Mouse (Mus musculus) forebrain, embryonic 12.5 days (tissue): ENCODE measurements around the gene S100a7a. TPM values are rescaled to one million over a fixed set of nuclear protein-coding genes. Genes with fewer than 3 reads are reported as not detected.
A peak's percentile ranks its signal among the peaks of the same experiment; 100 is the strongest.

Experiments used
- ATAC-seq: fragments of 200-750 bp; cut with Nextera tagmentation; 2 replicates; pipeline ENCODE4 v1.8.0; 2017; ENCODE audit warnings: moderate TSS enrichment; ENCODE audit not compliant: low FRiP score
- H3K27ac ChIP-seq: fragments of 300-500 bp; sonication (generic); 2 replicates; pipeline ENCODE4 v1.5.1; 2016; ENCODE audit warnings: mild to moderate bottlenecking
- H3K27me3 ChIP-seq: fragments of 300-500 bp; sonication (generic); 2 replicates; pipeline ENCODE4 v1.6.1; 2016; ENCODE audit warnings: mild to moderate bottlenecking
- H3K36me3 ChIP-seq: fragments of 300-500 bp; sonication (generic); replicated peaks from 2 replicates; pipeline ENCODE4 v1.6.1; 2016; ENCODE audit warnings: mild to moderate bottlenecking
- H3K4me1 ChIP-seq: fragments of 300-500 bp; sonication (generic); 2 replicates; pipeline ENCODE4 v1.6.1; 2016
- H3K4me2 ChIP-seq: fragments of 300-500 bp; sonication (generic); 2 replicates; pipeline ENCODE4 v1.6.1; 2016; ENCODE audit warnings: mild to moderate bottlenecking, moderate library complexity
- H3K4me3 ChIP-seq: fragments of 300-500 bp; sonication (generic); replicated peaks from 2 replicates; pipeline ENCODE4 v1.5.1; 2016; ENCODE audit warnings: mild to moderate bottlenecking
- H3K9ac ChIP-seq: fragments of 300-500 bp; sonication (generic); 2 replicates; pipeline ENCODE4 v1.6.1; 2016; ENCODE audit warnings: mild to moderate bottlenecking
- H3K9me3 ChIP-seq: fragments of 300-500 bp; sonication (generic); 2 replicates; pipeline ENCODE4 v1.6.1; 2016
- WGBS: fragments of 180-500 bp; shearing (Covaris S2); methylation state at CpG from one replicate; pipeline ENCODE4 v1.1.7; 2016; 5-methylcytosine and 5-hydroxymethylcytosine counted together
- polyA plus RNA-seq: library from polyadenylated mRNA; unstranded; fragments of >200 nt; fragmentation: Nextera tagmentation; extraction: Ambion mirVana; gene quantifications from 2 replicates; pipeline ENCODE4 v1.2.1, GENCODE M21; 2016

The S100a7a gene
- not detected in 2 replicates for polyA plus RNA-seq

GRCm38 (mm10) chr3:90653717-90654116, at the start of gene S100a7a:
TSS of gene S100a7a (plus strand) at chr3:90654017.
- no peak for ATAC-seq
- H3K36me3 ChIP-seq: no peaks in the 10 kb centered on the region
- no peaks in the 10 kb centered on the region for H3K9me3 ChIP-seq
- no peak within 1 kb of the TSS for H3K4me3 ChIP-seq
- no peak within 1 kb of the TSS for H3K4me2 ChIP-seq
- H3K27ac ChIP-seq: no peak within 1 kb of the TSS
- no peaks in the 10 kb centered on the region for H3K4me1 ChIP-seq
- no peak within 1 kb of the TSS for H3K9ac ChIP-seq
- H3K27me3 ChIP-seq: peaks cover 4% of the 10 kb centered on the region; the same call in 1 of the 2 replicates

- peak overlapping the region; percentile 50; the same call in 1 of the 2 replicates for H3K27ac ChIP-seq
- no peak overlapping the region for H3K4me2 ChIP-seq
- WGBS: 49% methylated on average over 4 of the region's 4 CpGs
Measured at GRCm38 (mm10) chr3:90604416-90604815, 49.4 kb upstream of the S100a7a start.

DNA sequence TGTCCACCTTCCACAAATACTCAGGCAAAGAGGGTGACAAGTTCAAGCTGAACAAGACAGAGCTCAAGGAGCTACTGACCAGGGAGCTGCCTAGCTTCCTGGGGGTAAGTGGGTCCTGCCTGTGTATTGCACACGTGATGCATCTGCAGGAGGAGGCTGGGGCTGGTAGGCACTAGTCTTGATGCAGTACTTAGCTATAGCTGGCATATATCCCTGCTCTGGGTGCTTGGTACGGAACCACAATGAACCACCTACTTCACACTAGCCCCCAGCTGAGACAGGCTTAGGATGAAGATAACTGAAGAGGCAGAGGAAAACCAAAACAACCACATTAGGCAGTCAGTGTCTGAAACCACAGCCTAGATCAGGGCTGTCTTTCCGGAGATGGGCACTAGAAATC, 48.8 kb upstream of the S100a7a start:
- no peak overlapping the region for H3K4me3 ChIP-seq
- H3K4me1 ChIP-seq: peaks cover 10% of the 10 kb centered on the region; the same call in 1 of the 2 replicates
- H3K27me3 ChIP-seq: 0 out of 2 replicates have a peak, but pooled peaks cover 2% of the 10 kb centered on the region
- H3K27ac ChIP-seq: no peak overlapping the region; the same call in 1 of the 2 replicates
- no peaks in the 10 kb centered on the region for H3K36me3 ChIP-seq
- H3K9ac ChIP-seq: no peak overlapping the region
- ATAC-seq: no peak
- no peaks in the 10 kb centered on the region for H3K9me3 ChIP-seq
- no peak overlapping the region for H3K4me2 ChIP-seq
- WGBS: 79% methylated on average over 3 of the region's 3 CpGs

More at GRCm38 (mm10) chr3:90604416-90604815, 49.4 kb upstream of the S100a7a start:
- no peaks in the 10 kb centered on the region for H3K36me3 ChIP-seq
- H3K27me3 ChIP-seq: no peaks in the 10 kb centered on the region
- no peaks in the 10 kb centered on the region for H3K9me3 ChIP-seq
- no peak overlapping the region for H3K4me3 ChIP-seq
- peak; percentile 81; the same call in 1 of the 2 replicates for ATAC-seq
- no peak overlapping the region for H3K9ac ChIP-seq
- peaks cover 10% of the 10 kb centered on the region; the same call in 1 of the 2 replicates for H3K4me1 ChIP-seq

DNA sequence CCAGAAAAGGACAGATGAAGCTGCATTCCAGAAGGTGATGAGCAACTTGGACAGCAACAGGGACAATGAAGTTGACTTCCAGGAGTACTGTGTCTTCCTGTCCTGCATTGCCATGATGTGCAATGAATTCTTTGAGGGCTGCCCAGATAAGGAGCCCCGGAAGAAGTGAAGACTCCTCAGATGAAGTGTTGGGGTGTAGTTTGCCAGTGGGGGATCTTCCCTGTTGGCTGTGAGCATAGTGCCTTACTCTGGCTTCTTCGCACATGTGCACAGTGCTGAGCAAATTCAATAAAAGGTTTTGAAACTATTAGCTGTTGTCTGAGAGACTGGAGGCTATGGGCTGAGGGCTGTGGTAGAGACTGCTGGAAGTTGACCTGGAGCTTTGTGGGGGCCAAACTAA, 48.1 kb upstream of the S100a7a start:
- no peak overlapping the region for H3K4me3 ChIP-seq
- no peak overlapping the region for H3K9ac ChIP-seq
- H3K4me1 ChIP-seq: peaks cover 10% of the 10 kb centered on the region; the same call in 1 of the 2 replicates
- no peaks in the 10 kb centered on the region for H3K36me3 ChIP-seq
- no peak for ATAC-seq
- WGBS: 91% methylated on average over 2 of the region's 2 CpGs
- H3K27me3 ChIP-seq: 0 out of 2 replicates have a peak, but pooled peaks cover 2% of the 10 kb centered on the region
- H3K9me3 ChIP-seq: no peaks in the 10 kb centered on the region
- no peak overlapping the region for H3K4me2 ChIP-seq
- no peak overlapping the region for H3K27ac ChIP-seq

DNA sequence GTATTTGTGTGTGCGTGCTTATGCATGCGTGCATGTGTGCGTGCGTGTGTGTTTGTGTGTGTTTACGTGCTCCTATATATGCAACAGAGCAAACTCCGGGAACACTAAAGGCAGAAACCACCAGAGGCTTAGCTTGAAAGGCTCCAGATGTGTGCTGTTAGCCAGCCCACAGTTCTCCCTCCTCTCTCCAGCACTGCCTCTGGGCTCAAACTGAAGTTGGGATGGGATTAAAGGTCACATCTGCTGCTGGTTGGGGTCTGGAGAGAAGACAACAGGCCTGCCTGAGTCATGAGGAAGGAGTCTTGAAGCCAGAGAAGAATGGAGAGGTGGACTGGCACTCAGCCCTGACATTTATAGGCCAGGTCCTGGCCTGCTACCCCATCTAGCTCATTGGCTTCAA, 47.6 kb upstream of the S100a7a start:
- H3K9me3 ChIP-seq: no peaks in the 10 kb centered on the region
- H3K9ac ChIP-seq: no peak overlapping the region
- ATAC-seq: no peak
- WGBS: 81% methylated on average over 6 of the region's 6 CpGs
- H3K4me2 ChIP-seq: no peak overlapping the region
- H3K27me3 ChIP-seq: 0 out of 2 replicates have a peak, but pooled peaks cover 2% of the 10 kb centered on the region
- no peaks in the 10 kb centered on the region for H3K36me3 ChIP-seq
- peaks cover 10% of the 10 kb centered on the region; the same call in 1 of the 2 replicates for H3K4me1 ChIP-seq
- no peak overlapping the region for H3K4me3 ChIP-seq
- no peak overlapping the region for H3K27ac ChIP-seq

DNA sequence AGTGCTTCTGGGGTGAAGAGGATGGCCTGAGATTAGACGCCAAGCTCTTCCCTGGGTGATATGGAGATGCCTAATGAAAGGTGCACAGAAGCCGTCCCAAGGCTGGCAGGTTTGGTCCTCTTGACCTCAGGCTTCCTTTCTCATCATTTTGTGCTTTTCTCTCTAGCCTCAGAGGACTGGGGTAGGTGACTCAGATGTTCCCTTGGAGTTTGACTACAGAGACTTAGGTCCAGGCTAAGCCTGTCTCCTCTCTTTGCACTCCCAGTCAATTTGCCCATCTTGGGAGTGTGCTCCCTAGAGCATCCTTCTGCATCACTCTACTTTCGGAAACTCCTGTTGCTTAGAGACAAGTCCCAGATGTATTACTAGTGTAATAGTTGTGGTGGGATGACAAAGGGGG, 46.5 kb upstream of the S100a7a start:
- no peak overlapping the region for H3K9ac ChIP-seq
- H3K4me2 ChIP-seq: no peak overlapping the region
- no peaks in the 10 kb centered on the region for H3K36me3 ChIP-seq
- peaks cover 8% of the 10 kb centered on the region; the same call in 1 of the 2 replicates for H3K27me3 ChIP-seq
- H3K27ac ChIP-seq: no peak overlapping the region
- peaks cover 10% of the 10 kb centered on the region; the same call in 1 of the 2 replicates for H3K4me1 ChIP-seq
- 89% methylated on average over 3 of the region's 3 CpGs for WGBS
- H3K4me3 ChIP-seq: no peak overlapping the region
- no peaks in the 10 kb centered on the region for H3K9me3 ChIP-seq
- ATAC-seq: no peak

DNA sequence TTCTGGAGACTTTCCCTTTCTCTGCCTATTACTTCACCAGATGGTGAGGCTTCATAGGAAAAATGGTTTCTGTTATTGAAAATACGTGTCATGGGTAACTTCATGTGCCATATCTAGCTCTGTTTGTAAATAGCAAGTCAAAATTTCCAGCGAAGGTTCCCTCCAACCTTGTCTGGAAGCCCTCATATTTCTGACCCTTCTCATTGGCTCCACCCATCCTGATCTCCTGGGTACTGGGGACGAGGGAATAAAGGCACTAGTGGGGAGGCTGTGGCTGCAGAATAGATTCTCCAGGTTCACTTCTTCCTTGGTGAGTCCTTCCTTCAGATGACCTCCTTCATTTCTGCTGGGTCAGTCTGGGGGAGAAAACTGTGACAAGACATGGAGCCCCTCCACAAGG, 45.6 kb upstream of the S100a7a start, which contains the start of gene S100a5:
Gene S100a5 (plus strand): TSS at position 301 of the 400 bp plus-strand sequence.
- Histone ChIP-seq H3K4me3 (no peak within 1 kb of the TSS), H3K36me3 (no peaks in the 10 kb centered on the region), H3K27me3 (peaks cover 11% of the 10 kb centered on the region), H3K4me2 (no peak within 1 kb of the TSS), H3K4me1 (peaks cover 16% of the 10 kb centered on the region), H3K9ac (no peak within 1 kb of the TSS), H3K9me3 (no peaks in the 10 kb centered on the region), H3K27ac (no peak within 1 kb of the TSS)
- no peak for ATAC-seq
- WGBS: 64% methylated on average over 3 of the region's 3 CpGs

GRCm38 (mm10) chr3:90609102-90609501, 44.7 kb upstream of the S100a7a start:
- no peak for ATAC-seq
- Histone ChIP-seq H3K36me3 (no peaks in the 10 kb centered on the region), H3K4me3 (no peak overlapping the region), H3K4me1 (peaks cover 16% of the 10 kb centered on the region), H3K27ac (no peak overlapping the region), H3K27me3 (peaks cover 20% of the 10 kb centered on the region), H3K9ac (no peak overlapping the region), H3K9me3 (no peaks in the 10 kb centered on the region), H3K4me2 (no peak overlapping the region)

- Histone ChIP-seq H3K4me1 (peaks cover 6% of the 10 kb centered on the region), H3K27ac (no peak overlapping the region), H3K9me3 (no peaks in the 10 kb centered on the region), H3K36me3 (no peaks in the 10 kb centered on the region), H3K9ac (no peak overlapping the region), H3K27me3 (peaks cover 21% of the 10 kb centered on the region), H3K4me3 (no peak overlapping the region), H3K4me2 (no peak overlapping the region)
- WGBS: 92% methylated on average over 3 of the region's 3 CpGs
- no peak for ATAC-seq
Measured at GRCm38 (mm10) chr3:90611494-90611893, 42.3 kb upstream of the S100a7a start.

GRCm38 (mm10) chr3:90612061-90612460, 41.8 kb upstream of the S100a7a start:
- 62% methylated on average over 4 of the region's 4 CpGs for WGBS
- Histone ChIP-seq H3K4me3 (no peak overlapping the region), H3K27ac (no peak overlapping the region), H3K4me2 (no peak overlapping the region), H3K9me3 (no peaks in the 10 kb centered on the region), H3K4me1 (peaks cover 6% of the 10 kb centered on the region), H3K9ac (no peak overlapping the region), H3K27me3 (peaks cover 21% of the 10 kb centered on the region), H3K36me3 (no peaks in the 10 kb centered on the region)
- ATAC-seq: no peak

- Histone ChIP-seq H3K4me1 (peaks cover 6% of the 10 kb centered on the region), H3K27me3 (peaks cover 21% of the 10 kb centered on the region), H3K27ac (no peak within 1 kb of the TSS), H3K9ac (peak within 1 kb of the TSS; percentile 45), H3K36me3 (no peaks in the 10 kb centered on the region), H3K9me3 (no peaks in the 10 kb centered on the region; the same call in 1 of the 2 replicates), H3K4me2 (peak within 1 kb of the TSS; percentile 65), H3K4me3 (peak within 1 kb of the TSS; percentile 34)
- ATAC-seq: peak; percentile 76
- 1% methylated on average over 23 of the region's 23 CpGs for WGBS
Measured at GRCm38 (mm10) chr3:90612728-90613291, 41.0 kb upstream of the S100a7a start, which contains the start of gene S100a6. TSS of gene S100a6 (plus strand) at chr3:90612882.

DNA sequence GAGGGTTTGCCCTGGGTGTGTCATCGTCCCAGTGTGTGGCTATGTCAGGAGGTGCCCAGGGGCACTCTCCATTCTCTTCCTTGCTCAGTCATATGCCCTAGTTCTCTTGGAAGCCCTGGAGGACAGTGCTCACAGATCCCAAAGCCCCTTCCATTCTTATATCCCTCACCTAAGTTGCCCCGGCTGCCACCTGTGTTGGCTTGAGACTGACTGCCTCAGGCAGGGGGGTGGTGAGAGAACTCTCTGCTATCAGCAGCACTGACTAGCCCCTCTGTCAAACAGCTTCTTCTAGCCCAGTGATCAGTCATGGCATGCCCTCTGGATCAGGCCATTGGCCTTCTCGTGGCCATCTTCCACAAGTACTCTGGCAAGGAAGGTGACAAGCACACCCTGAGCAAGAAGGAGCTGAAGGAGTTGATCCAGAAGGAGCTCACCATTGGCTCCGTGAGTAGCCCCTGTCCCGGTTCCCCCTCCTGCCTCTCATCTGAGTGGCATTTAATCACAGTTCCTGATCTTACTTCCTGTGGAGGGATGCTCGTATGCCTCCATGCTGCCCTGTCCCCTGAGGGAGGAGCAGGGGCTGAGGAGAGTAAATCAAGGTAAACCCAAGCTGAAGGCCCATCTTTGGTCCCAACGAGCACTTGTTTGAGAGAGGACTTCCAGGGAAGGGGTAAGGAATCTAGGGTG, 40.2 kb upstream of the S100a7a start:
- 73% methylated on average over 7 of the region's 7 CpGs for WGBS
- Histone ChIP-seq H3K4me1 (peaks cover 6% of the 10 kb centered on the region), H3K4me3 (no peak overlapping the region), H3K9me3 (no peaks in the 10 kb centered on the region; the same call in 1 of the 2 replicates), H3K27ac (no peak overlapping the region), H3K4me2 (peak overlapping the region; percentile 65), H3K36me3 (no peaks in the 10 kb centered on the region), H3K27me3 (peaks cover 21% of the 10 kb centered on the region), H3K9ac (no peak overlapping the region)
- ATAC-seq: no peak
